Mouse (Mus musculus) heart, postnatal 14 days (tissue): ENCODE results near the gene 1700066M21Rik. TPM values are rescaled to one million over a fixed set of nuclear protein-coding genes. Genes with fewer than 3 reads are reported as not detected.

Experiments used
- DNase-seq, 2 experiments: peaks; one replicate each; pipeline ENCODE4 v3.0.0; 2021 to 2022
- intact Hi-C: fragments of 180-260 bp; cut with DNase I; formaldehyde crosslinking; loops from one replicate; pipeline ENCODE4 v1.15.1; 2025
- long read RNA-seq, 2 experiments: library from polyadenylated mRNA; stranded (forward); transcript quantifications; one replicate each; pipeline ENCODE4 v2.0.0; 2021
- total RNA-seq, 2 experiments: library from RNA; stranded (reverse); gene quantifications; 2 replicates each; pipeline ENCODE4 v1.2.3; 2021

1700066M21Rik gene
- 1 to 10 TPM; 3.0 to 3.1 TPM for total RNA-seq
- long read RNA-seq, experiment 1, partial matches to known transcripts, result 0 of 2 reads
- long read RNA-seq, experiment 1, other reads (novel, unspliced or antisense), result 0 of 2 reads
- long read RNA-seq, experiment 2, partial matches to known transcripts, result 0 of 1 reads
- long read RNA-seq, experiment 2, other reads (novel, unspliced or antisense), result 0 of 1 reads

GRCm38 (mm10) chr1:57377376-57378341 lies at the start of gene 1700066M21Rik:
1700066M21Rik (plus strand) TSS chr1:57377620.
- intact Hi-C loops, result no loop called here
- DNase-seq, result peak; percentile 96 to 98

- no peak for DNase-seq
- intact Hi-C loops, result no loop called here
These were observed 47.9 kb upstream of the 1700066M21Rik start for GRCm38 (mm10) chr1:57329285-57330093.

- intact Hi-C loops, result no loop called here
- DNase-seq, result no peak
These were observed 47.2 kb upstream of the 1700066M21Rik start for GRCm38 (mm10) chr1:57330228-57330627.

- intact Hi-C loops, result no loop called here
These were observed 45.4 kb upstream of the 1700066M21Rik start for GRCm38 (mm10) chr1:57332040-57332439.

GRCm38 (mm10) chr1:57333550-57334213 lies 43.7 kb upstream of the 1700066M21Rik start:
- peak; percentile 28 to 48 for DNase-seq
- intact Hi-C loops, result no loop called here

More at GRCm38 (mm10) chr1:57332040-57332439, 45.4 kb upstream of the 1700066M21Rik start:
- no peak for DNase-seq

GRCm38 (mm10) chr1:57335200-57335599 lies 42.2 kb upstream of the 1700066M21Rik start:
- intact Hi-C loops, result no loop called here
- no peak for DNase-seq

GRCm38 (mm10) chr1:57339156-57339796 lies 38.1 kb upstream of the 1700066M21Rik start:
- intact Hi-C loops, result no loop called here
- DNase-seq, result no peak

- DNase-seq, result no peak
- intact Hi-C loops, result no loop called here
These were observed 36.2 kb upstream of the 1700066M21Rik start for GRCm38 (mm10) chr1:57341197-57341596.

GRCm38 (mm10) chr1:57347487-57347886 lies 29.9 kb upstream of the 1700066M21Rik start:
- no peak for DNase-seq
- intact Hi-C loops, result no loop called here

GRCm38 (mm10) chr1:57351941-57352340 lies 25.5 kb upstream of the 1700066M21Rik start:
- intact Hi-C loops, result no loop called here
- no peak for DNase-seq

GRCm38 (mm10) chr1:57358546-57358945 lies 18.9 kb upstream of the 1700066M21Rik start:
- intact Hi-C loops, result no loop called here
- DNase-seq, result no peak

- DNase-seq, result no peak
- intact Hi-C loops, result no loop called here
These were observed 10.0 kb upstream of the 1700066M21Rik start for GRCm38 (mm10) chr1:57367446-57367845.

- no peak for DNase-seq
- intact Hi-C loops, result no loop called here
These were observed 8.3 kb upstream of the 1700066M21Rik start for GRCm38 (mm10) chr1:57369111-57369510.

- intact Hi-C loops, result no loop called here
- no peak for DNase-seq
These were observed 7.0 kb upstream of the 1700066M21Rik start for GRCm38 (mm10) chr1:57370451-57370850.

- intact Hi-C loops, result no loop called here
- DNase-seq, result no peak
These were observed 2.1 kb upstream of the 1700066M21Rik start for GRCm38 (mm10) chr1:57375276-57375675.

GRCm38 (mm10) chr1:57376806-57377205 lies 614 bp upstream of the 1700066M21Rik start:
- no peak for DNase-seq
- intact Hi-C loops, result no loop called here

GRCm38 (mm10) chr1:57386519-57386918 lies 9.1 kb downstream of the 1700066M21Rik start:
- intact Hi-C loops, result no loop called here
- no peak for DNase-seq

- no peak for DNase-seq
- intact Hi-C loops, result no loop called here
These were observed 10.5 kb downstream of the 1700066M21Rik start for GRCm38 (mm10) chr1:57387876-57388275.

- no peak for DNase-seq
- intact Hi-C loops, result no loop called here
These were observed 11.2 kb downstream of the 1700066M21Rik start for GRCm38 (mm10) chr1:57388402-57389155.
